Mouse (Mus musculus) kidney, postnatal 25 days (tissue): Measurements from ENCODE around the gene Camsap1.

ENCODE experiments used
- DNase-seq, 2 experiments: peaks; one replicate each; pipeline ENCODE4 v3.0.0; 2021; ENCODE audit warnings: mixed read lengths in 2 of 2

Gene Camsap1

DNA sequence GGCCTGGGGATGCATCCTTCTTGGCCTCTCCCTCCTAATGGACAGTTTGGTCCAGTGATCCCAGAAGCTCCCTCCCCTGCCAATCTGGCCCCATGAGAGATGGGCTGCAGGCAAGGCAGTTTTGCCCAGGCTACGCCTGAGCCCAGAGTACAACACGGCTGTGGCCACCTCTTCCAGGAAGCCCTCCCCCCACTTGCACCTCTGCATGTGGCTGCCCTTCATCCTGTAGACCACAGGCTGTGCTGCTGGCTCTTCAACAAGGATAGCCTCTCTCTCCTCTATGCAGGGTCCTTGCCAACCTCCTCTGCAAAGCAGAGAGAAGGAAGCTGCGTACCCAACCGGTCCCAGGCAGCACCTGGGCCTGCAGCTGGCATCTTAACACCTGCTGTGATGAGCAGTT, 104.0 kb downstream of the Camsap1 start:
- no peak for DNase-seq

DNA sequence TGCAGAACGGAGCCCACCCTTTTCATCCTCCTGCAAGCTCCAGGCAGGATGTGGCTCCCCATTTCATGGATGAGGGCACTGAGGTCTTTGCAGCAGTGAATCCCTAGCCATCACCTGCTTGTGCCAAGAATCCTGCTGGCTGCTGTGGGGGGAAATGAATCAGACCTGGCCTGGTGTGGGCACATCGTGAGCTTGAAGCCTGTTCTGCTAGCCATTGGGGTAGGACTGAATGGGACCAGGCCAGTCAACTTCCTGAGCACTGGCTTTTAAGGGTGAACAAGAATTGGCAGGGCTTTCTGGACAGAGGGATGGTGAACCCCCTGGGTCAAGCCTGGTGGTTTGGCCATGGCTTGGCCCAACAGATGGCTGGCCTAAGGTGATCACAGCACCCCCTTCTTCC, 104.6 kb downstream of the Camsap1 start:
- no peak for DNase-seq

DNA sequence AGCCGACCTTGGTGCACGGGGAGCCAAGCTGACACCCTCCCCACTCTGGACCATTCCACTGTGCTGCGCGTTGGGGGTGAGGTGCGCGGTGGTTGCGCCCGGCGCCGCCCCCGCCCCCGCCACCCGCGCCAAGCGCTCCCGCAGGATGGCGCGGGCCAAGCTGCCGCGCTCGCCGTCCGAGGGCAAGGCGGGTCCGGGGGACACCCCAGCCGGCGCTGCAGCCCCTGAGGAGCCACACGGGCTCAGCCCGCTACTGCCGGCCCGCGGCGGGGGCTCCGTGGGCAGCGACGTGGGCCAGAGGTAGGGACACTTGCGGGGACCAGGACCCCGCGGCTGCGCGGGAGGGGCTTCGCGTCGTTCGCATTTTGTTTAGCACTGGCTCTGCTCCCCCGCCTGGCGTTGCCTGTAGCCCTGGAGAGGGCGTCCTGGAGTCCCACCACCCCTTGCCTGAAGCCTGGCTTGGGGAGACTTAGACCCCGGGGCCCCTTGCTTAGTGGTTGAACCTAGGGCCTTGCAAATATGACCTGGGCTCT, 105.3 kb downstream of the Camsap1 start:
- DNase-seq = no peak

DNA sequence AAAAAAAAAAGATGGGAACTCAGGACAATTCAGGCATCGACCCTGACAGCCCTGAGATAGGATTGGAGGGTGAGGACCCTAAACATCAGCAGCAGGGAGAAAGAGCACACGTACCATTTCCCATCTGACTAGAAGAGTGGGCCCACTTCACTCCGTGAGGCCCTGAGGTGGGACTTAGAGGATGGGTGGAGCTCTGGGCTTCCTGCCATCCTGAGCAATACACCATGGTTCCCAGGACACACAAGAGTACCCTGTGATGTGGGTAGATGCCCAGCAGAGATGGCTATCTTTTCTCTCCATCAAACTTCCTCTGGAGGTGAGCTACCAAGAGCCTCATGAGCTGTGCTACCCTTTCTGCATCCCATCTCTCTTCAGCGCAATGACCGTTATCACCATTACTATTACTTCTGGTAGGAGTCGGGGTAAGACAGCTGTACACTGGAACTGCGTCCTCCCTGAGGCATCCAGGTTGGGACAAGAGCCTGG, 105.8 kb downstream of the Camsap1 start:
- no peak for DNase-seq
